Mouse (Mus musculus): ENCODE results near the gene E130308A19Rik. TPM values are rescaled to one million over a fixed set of nuclear protein-coding genes. Genes with fewer than 3 reads are reported as not detected.
A peak's percentile ranks its signal among the peaks of the same experiment; 100 is the strongest.

E130308A19Rik gene
- 38.5 and 39.1 TPM in 2 replicates for polyA plus RNA-seq (2016; fragmentation: Nextera tagmentation; extraction: Ambion mirVana)

DNA sequence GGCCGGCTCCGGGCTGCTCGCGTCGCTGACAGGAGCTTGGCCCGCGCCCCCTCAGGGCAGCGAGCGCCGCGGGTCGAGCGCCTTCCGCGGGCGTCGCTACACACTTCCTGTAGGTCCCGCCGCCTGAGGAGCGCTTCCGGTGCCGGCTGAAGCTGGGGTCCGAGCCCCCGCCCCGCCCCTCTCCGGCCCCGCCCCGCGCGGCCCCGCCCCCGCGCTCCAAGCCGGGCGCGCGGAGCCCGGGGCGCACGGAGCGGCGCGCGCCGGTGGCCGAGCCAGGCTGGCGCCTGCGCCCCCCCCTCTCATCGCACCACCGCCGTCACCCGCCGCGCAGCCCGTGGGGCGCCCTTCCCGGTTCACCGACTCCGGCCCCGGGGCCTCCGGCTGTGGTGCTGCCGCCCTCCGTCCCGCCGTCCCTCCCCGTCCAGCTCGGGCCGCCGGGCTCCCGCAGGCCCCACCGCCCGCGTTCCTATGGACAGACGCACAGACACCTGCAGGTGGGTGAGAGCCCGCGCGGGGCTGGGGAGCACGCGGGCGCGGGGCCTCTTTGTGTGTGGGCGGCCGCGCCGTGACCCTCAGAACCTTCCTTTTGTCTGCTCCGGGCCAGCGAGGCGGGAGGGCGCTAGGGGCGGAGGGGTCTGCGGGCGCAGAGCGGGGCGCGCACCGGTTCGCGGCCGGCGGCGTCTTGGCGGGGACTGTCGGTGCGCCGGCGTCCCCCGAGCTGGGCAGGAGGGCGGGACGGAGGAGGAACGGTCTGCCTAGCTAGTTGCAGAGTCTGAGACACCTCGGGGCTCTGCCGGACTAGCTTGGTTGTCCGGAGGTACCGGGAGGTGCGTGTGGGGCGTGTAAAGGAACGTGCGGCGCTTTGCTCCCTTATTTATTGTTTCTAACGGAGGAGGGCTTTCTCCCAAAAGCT, at the start of gene E130308A19Rik:
Gene E130308A19Rik (plus strand): TSS at position 214 of the 913 bp plus-strand sequence.
- no peaks in the 10 kb centered on the region for H3K9me3 ChIP-seq
- H3K36me3 ChIP-seq (replicated peaks) = no peaks in the 10 kb centered on the region
- peak; percentile 82 for DNase-seq (ENCODE audit: extremely low spot score, low spot score)
- H3K27me3 ChIP-seq (ENCODE audit: poor library complexity, severe bottlenecking) = no peaks in the 10 kb centered on the region
- WGBS = under 1% methylated on average over 105 of the region's 120 CpGs
- H3K27ac ChIP-seq = peak within 1 kb of the TSS; percentile 98
- peak within 1 kb of the TSS; percentile 90 for H3K4me3 ChIP-seq
- peaks cover 37% of the 10 kb centered on the region for H3K4me1 ChIP-seq

DNA sequence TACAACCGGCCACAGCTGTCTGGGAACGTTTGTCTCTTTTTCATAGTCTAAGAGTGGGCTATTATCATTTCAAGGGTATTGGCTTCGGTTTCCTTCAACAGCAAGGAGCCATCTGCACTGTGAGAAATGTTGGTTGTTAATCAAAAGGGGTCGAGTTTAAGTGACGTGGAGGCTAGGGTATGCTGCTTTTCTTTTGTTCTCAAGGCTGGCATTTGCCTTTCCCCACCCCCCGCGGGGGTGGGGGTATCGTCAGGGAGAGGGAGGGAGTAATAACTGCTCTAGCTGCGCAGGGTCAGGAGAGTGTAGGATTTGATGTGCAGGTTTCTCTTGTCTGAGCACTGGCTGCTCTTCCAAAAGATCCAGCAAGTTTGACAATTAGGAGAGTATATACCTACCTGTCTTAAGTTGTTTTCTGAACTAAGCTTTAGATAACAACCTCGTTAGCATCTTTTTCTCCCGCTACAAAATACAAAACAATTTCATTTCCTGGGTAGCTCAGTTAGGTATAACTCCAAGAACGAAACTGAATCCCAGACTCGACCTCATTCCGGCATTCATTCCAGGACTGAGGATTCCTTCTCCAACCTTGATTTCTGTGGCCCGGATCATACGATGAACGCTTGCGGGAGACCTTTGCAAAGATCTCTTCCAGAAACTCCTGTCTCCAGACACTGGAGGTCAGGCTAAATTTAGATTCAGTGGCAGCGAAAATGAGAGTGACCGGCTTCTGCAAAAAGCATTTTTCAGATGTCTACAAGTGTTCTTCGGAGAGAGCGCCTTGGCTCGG, 45.3 kb upstream of the E130308A19Rik start:
- Histone ChIP-seq H3K27me3 (ENCODE audit: poor library complexity, severe bottlenecking) (peaks cover 9% of the 10 kb centered on the region), H3K4me3 (peak overlapping the region; percentile 75), H3K4me1 (peaks cover 18% of the 10 kb centered on the region), H3K27ac (peak overlapping the region; percentile 83), H3K9me3 (no peaks in the 10 kb centered on the region), H3K36me3 (replicated peaks) (no peaks in the 10 kb centered on the region)
- peak; percentile 34 for DNase-seq (ENCODE audit: extremely low spot score, low spot score)
- WGBS = under 1% methylated on average over 23 of the region's 23 CpGs

DNA sequence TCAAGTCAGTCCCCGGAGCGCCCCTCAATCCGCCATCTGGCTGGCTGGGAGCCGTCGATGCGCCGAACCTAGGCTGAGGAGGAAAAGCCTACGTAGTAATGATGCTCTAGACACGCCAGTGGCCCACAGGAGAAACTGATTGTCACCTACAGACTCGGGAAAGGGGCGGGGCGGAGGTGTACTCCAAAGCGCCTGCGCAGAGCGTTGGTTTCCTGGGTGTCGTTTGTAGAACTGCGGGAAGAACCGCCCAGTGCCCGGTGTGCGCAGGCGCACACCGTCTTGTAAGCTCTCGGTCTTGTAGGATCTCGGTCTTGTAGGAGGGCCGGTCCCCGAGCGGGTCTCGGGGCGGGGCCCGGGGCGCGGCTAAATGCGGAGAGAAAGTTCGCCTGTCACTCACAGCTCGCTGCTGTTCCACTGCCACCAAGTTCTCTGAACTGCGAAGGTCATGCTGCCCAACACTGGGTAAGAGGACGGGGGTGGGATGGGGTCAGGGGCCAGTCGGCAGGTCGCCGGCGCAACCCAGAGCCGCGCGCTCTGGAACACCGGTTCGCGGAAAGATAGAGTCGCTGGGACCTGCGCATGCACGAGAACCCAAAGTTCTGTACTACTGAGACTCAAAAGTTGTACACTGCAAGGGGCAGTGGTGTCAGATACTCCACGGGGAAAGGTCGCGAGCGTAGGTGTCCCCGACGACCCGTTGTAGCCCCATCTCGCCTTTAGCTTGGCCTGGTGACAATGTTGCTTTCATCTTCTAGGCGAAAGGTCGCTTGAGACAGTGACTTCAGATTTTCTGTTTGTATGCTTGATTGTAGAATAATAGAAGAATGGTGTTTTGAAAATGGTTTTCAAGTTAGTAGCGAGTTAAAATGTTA, 44.5 kb upstream of the E130308A19Rik start, which contains the start of gene Hsdl2:
Gene Hsdl2 (plus strand): TSS at position 250 of the 872 bp plus-strand sequence.
- peak; percentile 97 for DNase-seq (ENCODE audit: extremely low spot score, low spot score)
- WGBS = under 1% methylated on average over 61 of the region's 61 CpGs
- peak within 1 kb of the TSS; percentile 75 for H3K4me3 ChIP-seq
- peaks cover 18% of the 10 kb centered on the region for H3K4me1 ChIP-seq
- H3K27ac ChIP-seq = peak within 1 kb of the TSS; percentile 83
- no peaks in the 10 kb centered on the region for H3K36me3 ChIP-seq (replicated peaks)
- peaks cover 9% of the 10 kb centered on the region for H3K27me3 ChIP-seq (ENCODE audit: poor library complexity, severe bottlenecking)
- no peaks in the 10 kb centered on the region for H3K9me3 ChIP-seq

DNA sequence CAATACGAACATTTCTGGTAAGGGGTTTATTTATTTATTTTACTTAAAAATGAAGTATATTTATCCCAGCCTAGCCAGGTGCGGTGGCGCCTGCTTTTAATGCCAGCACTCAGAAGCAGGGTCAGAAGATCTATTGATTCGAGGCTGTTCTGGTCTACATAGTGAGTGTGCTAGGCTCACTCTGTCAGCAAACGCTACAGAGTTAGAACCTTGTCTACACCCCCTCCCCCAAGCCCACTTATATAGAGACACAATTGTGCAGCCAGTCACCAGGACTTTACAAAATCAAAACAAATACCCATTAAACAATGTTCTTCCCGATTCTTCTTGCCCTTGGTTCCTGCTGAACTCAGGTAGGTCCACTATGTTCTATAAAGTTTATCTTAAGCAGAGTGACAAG, 43.8 kb upstream of the E130308A19Rik start:
- no peak for DNase-seq (ENCODE audit: extremely low spot score, low spot score)
- 31% methylated on average over 6 of the region's 6 CpGs for WGBS
- peak overlapping the region; percentile 75 for H3K4me3 ChIP-seq

DNA sequence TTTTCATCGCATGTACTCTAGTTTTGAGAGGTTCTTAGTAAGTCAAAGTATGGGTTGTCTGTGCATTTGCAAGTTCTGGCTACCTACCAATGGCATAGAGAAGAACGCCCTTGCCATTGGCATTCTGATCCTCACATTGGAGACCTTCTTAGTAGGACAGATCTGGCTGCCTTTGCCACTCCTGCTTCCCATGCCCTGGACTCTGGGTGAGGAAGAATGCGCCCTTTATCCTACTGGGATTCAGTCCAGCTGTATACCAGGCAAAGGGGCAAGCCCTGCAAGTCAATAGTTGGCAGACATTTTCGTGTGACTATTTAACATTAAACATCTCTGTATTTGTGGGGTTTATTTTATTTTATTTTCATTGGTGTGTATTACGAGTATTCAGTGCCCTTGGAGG, 40.9 kb upstream of the E130308A19Rik start:
- Histone ChIP-seq H3K4me3 (no peak overlapping the region), H3K4me1 (peaks cover 17% of the 10 kb centered on the region), H3K9me3 (no peaks in the 10 kb centered on the region), H3K36me3 (replicated peaks) (no peaks in the 10 kb centered on the region), H3K27ac (no peak overlapping the region), H3K27me3 (ENCODE audit: poor library complexity, severe bottlenecking) (no peaks in the 10 kb centered on the region)
- no peak for DNase-seq (ENCODE audit: extremely low spot score, low spot score)
- WGBS = 80% methylated on average over 5 of the region's 5 CpGs

More for the DNA sequence above, 43.8 kb upstream of the E130308A19Rik start:
- Histone ChIP-seq H3K36me3 (replicated peaks) (no peaks in the 10 kb centered on the region), H3K4me1 (peaks cover 18% of the 10 kb centered on the region), H3K27ac (no peak overlapping the region), H3K9me3 (no peaks in the 10 kb centered on the region), H3K27me3 (ENCODE audit: poor library complexity, severe bottlenecking) (peaks cover 9% of the 10 kb centered on the region)

DNA sequence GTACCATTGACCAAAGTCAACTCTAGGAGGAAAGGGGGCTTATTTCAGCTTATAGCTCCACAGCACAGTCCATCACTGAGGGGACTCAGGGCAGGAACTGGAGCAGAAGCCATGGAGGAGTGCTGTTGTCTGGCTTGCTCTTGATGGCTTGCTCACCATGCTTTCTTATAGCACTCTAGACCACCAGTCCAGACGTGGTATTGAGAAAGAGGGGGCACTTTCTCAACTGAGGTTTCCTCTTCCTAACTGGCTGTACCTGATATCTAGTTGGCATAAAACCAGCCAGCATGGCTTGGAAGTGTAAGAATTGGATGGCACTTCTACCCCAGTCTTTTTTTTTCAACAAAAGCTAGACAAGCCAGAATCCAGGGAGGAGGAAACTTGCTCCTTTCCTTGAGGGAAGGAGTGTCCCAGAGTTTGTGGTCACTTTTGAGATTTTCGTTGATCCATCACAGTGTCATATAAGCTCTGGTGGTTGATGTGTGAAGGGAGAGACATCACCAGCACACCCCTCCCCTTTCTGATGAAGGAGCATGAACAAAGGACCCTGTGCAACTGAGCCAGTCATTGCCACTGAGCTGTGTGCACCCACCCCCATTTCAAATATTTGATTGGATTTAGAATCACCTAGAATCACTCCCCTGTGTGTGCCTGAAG, 38.7 kb upstream of the E130308A19Rik start:
- Histone ChIP-seq H3K27ac (no peak overlapping the region), H3K4me3 (no peak overlapping the region), H3K9me3 (no peaks in the 10 kb centered on the region), H3K27me3 (ENCODE audit: poor library complexity, severe bottlenecking) (no peaks in the 10 kb centered on the region), H3K36me3 (replicated peaks) (no peaks in the 10 kb centered on the region), H3K4me1 (peaks cover under 1% of the 10 kb centered on the region; the same call in 1 of the 2 replicates)
- no peak for DNase-seq (ENCODE audit: extremely low spot score, low spot score)
- WGBS = 81% methylated on average over 2 of the region's 2 CpGs

DNA sequence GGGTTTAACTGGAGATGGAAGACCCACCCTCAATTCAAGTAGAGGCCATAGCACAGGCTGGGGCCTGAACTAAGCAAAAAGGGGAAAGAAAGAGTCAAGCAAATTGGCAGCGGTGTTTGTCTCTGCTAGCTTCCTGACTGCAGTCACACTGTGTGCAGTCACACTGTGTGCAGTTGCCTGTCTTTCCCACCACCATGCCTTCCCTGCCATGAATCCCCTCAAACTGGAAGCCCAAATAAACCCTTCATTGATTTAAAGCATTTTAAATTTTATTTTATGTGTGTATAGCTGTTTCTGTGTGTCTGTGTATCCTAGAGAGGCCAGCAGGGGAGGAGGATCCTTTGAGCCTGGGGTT, 38.2 kb upstream of the E130308A19Rik start:
- no peaks in the 10 kb centered on the region for H3K4me1 ChIP-seq
- H3K36me3 ChIP-seq (replicated peaks) = no peaks in the 10 kb centered on the region
- DNase-seq (ENCODE audit: extremely low spot score, low spot score) = no peak
- H3K27ac ChIP-seq = no peak overlapping the region
- WGBS = 100% methylated on average over 1 of the region's 1 CpGs
- no peaks in the 10 kb centered on the region for H3K27me3 ChIP-seq (ENCODE audit: poor library complexity, severe bottlenecking)
- no peak overlapping the region for H3K4me3 ChIP-seq
- no peaks in the 10 kb centered on the region for H3K9me3 ChIP-seq

DNA sequence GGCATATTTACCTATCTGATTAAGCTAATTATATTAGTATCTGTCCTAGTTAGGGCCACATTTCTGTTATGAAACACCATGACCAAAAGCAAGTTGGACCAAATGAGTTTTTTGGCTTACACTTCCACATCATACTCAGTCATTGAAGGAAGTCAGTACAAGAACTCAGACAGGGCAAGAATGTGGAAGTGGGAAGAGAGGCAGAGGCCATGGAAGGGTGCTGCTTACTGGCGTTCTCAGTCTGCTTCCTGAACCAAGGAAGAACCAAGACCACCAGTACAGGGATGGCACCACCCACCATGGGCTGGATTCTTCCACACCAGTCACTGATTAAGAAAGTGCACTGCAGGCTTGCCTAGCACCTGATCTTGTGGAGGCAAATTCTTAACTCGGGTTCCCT, 31.4 kb upstream of the E130308A19Rik start:
- Histone ChIP-seq H3K4me1 (no peaks in the 10 kb centered on the region), H3K9me3 (no peaks in the 10 kb centered on the region), H3K36me3 (replicated peaks) (no peaks in the 10 kb centered on the region), H3K27me3 (ENCODE audit: poor library complexity, severe bottlenecking) (no peaks in the 10 kb centered on the region), H3K27ac (no peak overlapping the region), H3K4me3 (no peak overlapping the region)
- DNase-seq (ENCODE audit: extremely low spot score, low spot score) = no peak
- 73% methylated on average over 2 of the region's 2 CpGs for WGBS

DNA sequence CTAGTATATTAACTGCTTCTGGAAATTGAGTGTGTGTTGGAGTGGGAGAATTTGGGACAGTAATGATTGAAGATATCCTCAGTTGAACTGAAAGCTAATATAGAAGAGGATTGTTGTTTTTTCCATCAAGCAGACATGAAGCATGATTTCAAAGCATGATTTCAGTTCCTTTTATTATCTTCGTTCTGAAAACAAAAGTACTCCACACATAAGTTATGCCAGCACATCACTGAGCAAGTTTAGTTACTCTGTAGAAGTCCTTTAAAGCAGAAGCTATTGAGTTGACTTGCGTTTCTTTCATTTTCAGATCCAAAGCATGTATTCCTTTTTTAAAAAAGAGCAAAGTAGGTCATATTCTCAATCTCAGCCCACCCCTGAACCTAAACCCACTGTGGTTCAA, 29.5 kb upstream of the E130308A19Rik start:
- Histone ChIP-seq H3K4me3 (no peak overlapping the region), H3K9me3 (no peaks in the 10 kb centered on the region), H3K36me3 (replicated peaks) (no peaks in the 10 kb centered on the region), H3K27me3 (ENCODE audit: poor library complexity, severe bottlenecking) (no peaks in the 10 kb centered on the region), H3K4me1 (no peaks in the 10 kb centered on the region), H3K27ac (no peak overlapping the region)
- DNase-seq (ENCODE audit: extremely low spot score, low spot score) = no peak
- WGBS = 85% methylated on average over 2 of the region's 2 CpGs

DNA sequence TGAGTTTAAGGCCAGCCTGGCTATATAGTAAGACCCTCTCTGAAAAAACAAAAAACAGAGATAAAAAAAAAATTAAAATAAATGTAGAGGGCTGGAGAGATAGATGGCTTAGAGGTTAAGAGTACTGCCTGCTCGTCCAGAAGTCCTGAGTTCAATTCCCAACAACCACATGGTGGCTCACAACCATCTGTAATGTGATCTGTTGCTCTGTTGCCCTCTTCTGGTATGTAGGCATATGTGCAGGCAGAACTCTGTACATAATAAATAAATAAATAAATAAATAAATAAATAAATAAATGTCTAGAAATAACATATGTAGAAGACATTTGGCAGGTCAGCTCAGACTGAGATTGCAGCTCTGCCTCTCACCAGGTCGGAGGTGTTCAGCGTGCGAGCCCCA, 23.3 kb upstream of the E130308A19Rik start:
- WGBS = 91% methylated on average over 4 of the region's 4 CpGs
- no peak for DNase-seq (ENCODE audit: extremely low spot score, low spot score)
- H3K4me3 ChIP-seq = no peak overlapping the region
- no peak overlapping the region for H3K27ac ChIP-seq
- no peaks in the 10 kb centered on the region for H3K36me3 ChIP-seq (replicated peaks)
- H3K4me1 ChIP-seq = no peaks in the 10 kb centered on the region
- H3K9me3 ChIP-seq = no peaks in the 10 kb centered on the region
- H3K27me3 ChIP-seq (ENCODE audit: poor library complexity, severe bottlenecking) = no peaks in the 10 kb centered on the region

DNA sequence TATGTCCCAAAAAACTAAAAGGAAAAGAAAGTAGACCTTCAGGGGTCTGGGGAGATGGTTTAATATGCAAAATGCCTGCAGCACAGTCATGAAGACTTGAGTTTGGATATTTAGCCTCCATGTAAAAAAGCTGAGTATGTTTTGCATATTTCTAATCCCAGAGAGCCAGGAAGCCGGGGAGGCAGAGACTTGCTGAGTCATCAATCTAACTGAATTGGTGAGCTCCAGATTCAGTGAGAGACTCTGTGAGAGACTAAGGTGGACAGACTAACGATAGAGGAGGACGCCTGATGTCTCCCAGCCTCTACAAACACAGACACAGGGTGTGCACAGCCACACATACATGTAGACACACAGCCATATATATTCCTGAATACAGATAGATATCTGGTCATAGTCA, 21.1 kb upstream of the E130308A19Rik start:
- WGBS = 85% methylated on average over 3 of the region's 3 CpGs
- H3K4me3 ChIP-seq = no peak overlapping the region

DNA sequence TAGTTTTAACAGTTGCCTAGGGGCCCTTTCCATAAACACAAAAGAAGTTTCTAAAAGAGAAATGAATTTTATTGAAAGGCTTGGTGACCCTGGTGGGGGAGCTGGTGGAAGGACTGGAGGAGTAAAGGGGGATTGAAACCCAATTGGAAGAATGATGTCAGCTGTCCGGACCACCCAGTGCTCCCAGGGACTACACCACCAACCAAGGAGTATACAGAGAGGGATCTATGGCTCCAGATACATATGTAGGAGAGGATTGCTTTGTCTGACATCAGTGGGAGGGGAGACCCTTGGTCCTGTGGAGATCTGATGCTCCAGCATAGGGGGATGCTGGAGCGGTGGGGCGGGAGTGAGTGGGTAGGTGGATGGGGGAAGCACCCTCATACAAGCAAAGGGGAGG, 20.5 kb upstream of the E130308A19Rik start:
- Histone ChIP-seq H3K4me3 (no peak overlapping the region), H3K9me3 (no peaks in the 10 kb centered on the region), H3K36me3 (replicated peaks) (no peaks in the 10 kb centered on the region), H3K27me3 (ENCODE audit: poor library complexity, severe bottlenecking) (no peaks in the 10 kb centered on the region), H3K4me1 (no peaks in the 10 kb centered on the region), H3K27ac (no peak overlapping the region)
- no peak for DNase-seq (ENCODE audit: extremely low spot score, low spot score)
- WGBS = 99% methylated on average over 3 of the region's 3 CpGs

More for the DNA sequence above, 21.1 kb upstream of the E130308A19Rik start:
- Histone ChIP-seq H3K27ac (no peak overlapping the region), H3K9me3 (no peaks in the 10 kb centered on the region), H3K36me3 (replicated peaks) (no peaks in the 10 kb centered on the region), H3K27me3 (ENCODE audit: poor library complexity, severe bottlenecking) (no peaks in the 10 kb centered on the region), H3K4me1 (no peaks in the 10 kb centered on the region)
- DNase-seq (ENCODE audit: extremely low spot score, low spot score) = no peak

All from forebrain, embryonic 10.5 days (tissue).